Mouse (Mus musculus) skeletal muscle tissue, adult 2 months (tissue): Measurements from ENCODE around the gene Esd.

Experiments
- DNase-seq: peaks from one replicate; pipeline ENCODE4 v3.0.0-alpha.2; 2012; ENCODE audit warnings: low read depth, low spot score

Gene Esd

DNA sequence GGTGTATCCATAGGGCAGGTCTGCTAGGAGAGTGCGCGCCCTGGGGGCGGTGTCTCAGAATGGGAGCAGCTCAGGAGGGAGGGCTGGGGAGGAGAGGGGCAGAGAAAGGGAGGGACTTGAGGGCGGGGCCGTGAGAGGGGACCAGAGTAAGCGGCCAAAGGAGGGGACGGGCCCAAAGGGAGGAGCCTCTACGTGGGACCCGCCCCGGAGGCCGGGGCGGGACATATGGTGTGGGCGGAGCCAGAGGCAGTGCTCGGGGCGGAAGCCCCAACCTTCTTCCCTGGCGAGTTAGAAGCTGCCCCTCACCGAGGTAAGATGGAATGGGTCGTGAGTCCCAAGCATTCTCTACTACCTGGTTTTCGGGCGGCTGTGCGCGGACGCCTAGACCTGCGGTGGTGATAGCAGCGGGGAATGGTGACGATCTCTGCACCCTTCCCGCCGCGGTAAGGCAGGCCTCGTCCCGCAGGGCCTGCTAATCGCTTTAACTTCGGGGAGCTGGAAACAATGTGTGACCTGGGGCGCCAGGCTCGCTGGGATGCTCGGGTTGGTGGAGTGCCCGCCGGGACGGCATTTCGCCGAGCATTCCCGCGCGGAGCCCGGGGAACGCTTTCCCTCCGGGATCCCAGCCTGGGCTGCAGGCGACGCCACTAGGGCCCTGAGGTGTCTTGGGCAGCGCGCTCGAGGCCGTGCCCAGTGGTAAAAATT is at the start of gene Esd:
Esd (plus strand) TSS at position 219 of the 705 bp plus-strand sequence.
- DNase-seq, result peak; percentile 88

DNA sequence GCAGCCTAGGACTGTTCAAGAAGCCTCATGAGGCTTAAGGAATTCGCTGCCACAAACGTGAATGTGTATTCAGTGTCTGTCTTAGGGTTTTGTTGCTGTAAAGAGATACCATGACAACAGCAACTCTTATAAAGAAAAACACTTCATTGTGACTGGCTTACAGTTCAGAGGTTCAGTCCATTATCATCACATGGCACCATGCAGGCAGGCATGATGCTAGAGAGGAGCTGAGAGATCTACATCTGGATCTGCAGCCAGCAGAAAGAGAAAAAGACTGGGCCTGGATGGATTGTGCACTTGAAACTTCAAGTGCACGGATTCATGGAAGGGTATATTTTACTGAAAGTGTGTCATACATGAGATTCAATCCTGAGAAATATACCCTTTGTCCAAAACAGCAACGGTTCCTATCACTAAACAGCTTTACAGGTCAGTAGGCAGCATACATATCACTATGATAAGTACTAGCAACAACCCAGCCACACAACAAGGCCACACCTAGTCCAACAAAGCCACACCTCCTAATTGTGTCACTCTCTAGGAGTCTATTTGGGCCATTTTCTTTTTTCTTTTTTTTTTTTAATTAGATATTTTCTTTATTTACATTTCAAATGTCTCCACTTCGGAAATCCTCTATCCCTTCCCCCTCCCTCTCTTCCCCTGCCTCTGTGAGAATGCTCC is 47.7 kb upstream of the Esd start:
- no peak for DNase-seq

DNA sequence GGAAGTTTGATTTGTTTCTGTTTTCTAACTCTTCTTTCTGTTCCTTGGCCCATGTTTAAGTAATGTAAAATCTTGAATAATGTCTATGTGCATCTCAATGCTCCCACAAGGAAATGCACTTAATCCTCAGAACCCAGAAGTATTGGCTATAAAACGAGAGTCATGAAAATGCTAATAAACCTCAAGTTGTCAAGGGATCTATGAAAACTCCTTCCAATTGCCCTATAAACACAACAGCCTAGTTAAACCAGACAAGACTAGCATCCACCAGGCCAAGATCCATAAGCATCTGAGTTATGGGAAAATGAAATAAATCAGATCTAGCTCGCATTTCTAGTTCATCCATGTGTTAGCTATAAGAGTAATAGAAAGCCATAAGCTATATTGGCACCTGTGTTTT is 40.1 kb upstream of the Esd start:
- DNase-seq, result no peak

DNA sequence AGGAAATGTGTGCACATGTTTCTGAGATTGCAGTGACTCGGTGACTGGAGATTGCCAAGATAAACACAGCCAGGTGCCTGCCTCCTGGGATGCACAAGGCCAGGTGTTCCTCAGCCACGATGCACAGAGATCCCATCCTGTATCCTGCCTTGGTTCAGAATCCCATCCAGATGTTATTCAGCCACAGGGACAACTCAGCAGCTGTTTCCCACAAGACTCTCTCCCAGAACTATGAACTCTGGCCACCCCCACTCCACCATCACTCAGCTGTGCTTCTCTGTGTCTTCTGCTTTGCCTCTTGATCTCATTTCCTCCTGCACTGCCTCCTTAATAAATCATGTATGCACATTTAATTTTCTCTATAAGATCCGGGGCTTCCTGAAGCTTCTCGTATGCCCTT is 35.3 kb upstream of the Esd start:
- no peak for DNase-seq

DNA sequence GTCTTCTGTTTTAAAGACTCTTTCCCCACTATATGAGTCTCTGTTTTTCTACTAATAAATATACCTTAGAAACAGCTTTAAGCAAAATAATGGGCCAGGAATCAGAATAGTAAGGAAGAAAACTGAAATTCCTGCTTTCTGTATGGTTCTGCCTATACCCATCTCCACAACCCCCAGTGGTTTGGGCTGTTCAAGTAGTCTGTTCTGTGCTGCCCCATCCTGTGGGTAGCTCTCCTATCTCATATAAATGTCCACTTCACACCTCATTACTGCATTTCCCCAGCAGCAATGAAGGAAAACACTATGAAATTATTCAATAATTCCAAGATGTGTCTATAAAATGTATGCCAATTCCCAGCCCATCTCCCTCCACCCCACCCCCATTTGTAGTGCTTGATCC is 34.7 kb upstream of the Esd start:
- no peak for DNase-seq

DNA sequence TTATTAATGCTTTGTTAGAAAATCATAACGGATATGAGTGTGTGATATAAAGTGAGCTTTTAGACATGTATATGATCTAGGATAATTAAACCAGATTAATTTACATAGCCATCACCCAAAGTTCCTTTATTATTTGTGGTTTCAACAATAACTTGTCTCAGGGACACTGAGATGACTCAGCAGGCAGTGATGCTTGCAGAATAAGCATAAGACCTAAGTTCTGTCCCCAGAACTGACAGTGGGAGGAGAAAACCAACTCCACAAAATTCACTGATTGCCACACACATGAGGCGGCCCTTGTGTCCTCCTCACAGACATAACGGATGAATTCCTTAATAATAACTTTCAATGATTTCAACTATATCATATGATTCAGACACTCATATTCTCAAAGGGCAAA is 32.9 kb upstream of the Esd start:
- no peak for DNase-seq

DNA sequence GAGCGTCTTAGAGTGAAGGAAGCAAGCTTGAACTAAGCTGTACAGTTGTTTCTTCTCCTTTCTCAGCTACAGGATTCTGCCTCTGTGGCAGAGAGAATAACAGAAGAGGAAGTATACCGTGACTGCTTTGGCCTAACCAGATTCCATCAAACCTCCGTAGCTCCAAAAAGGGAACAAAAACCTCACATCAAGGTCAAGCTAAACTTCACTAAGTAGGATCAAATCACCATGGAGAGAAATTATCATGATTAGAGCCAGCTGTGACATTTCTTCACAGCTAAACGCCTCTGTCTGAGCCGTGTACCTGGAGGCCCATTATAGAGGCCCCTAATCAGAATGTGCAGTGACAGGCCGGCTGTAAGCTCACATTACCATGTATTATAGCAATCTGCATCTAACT is 28.2 kb upstream of the Esd start:
- no peak for DNase-seq

DNA sequence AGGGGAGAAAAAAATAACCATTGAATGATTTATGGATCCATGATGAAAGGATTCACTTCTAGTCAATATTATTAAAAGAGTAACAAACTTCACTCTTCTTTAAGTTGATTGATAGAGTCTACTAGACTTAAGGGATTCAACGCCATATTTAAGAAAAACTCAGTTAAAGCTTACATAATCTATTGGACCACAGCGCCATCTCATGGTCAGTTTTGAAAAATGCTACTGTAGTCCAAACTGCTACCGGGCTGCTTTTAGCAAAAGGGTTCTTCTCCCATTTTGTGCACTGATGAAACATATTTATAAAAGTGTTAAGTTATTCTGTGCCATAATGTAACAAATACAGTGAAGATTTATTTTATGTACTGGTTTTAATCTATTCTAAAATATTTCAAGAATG is 23.0 kb upstream of the Esd start:
- peak; percentile 8 for DNase-seq

DNA sequence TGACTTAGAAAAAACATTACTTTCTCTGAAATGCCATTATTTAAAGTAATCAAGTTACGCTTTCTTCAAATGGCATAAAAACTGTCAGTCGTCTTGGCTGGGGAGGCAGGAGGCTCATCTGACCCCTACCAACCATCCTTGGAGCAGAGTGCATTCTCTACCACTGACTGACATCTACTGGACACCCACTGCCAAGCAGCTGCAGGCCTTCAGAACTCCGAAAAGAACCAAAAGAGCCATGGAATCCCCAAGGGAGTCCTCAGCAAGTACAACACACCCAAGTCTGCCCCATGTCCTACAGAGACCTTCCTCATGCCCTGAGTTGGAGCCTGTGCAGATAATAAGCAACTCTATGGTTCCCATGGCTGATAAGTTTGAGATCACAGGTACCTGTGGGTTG is 8.6 kb upstream of the Esd start:
- DNase-seq, result no peak

DNA sequence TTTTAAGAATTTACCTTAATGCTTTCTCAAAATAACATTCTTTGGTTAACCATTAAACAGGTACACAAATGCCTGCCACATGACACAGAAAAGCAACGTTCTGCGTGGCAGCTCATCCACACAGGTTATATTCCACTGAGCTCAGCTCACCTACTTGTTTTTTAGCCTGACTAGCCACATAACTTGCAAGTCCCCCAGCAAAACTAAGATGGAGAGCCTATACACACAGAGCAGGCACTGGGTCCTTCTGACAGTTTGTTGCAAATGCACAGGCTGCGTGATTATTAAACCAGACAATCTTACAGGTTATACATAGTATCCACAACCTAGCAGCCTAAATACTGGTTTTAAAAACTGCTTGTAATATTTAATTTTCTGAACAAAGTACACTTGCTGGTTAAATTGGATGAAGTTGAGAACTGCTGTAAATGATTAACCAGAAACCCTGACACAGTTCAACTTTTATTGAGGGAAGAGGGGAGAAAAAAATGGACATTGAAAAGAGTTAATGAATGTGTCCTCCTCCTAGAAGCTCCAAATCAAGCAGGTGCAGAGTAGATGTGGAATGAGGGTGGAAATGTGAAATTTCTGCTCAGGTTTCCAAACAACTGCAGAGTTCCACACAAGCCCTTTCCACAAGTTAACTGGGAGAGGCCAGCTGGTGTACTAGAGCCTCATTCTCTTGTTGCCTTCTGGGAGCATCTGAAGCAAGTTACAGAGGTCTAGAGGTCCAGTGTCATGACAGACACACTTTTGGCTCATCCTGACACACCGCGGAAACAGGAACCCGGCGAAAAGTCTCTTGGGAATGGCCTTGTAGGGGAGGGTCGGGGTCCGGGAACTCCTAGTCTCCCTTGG is 647 bp upstream of the Esd start:
- no peak for DNase-seq

DNA sequence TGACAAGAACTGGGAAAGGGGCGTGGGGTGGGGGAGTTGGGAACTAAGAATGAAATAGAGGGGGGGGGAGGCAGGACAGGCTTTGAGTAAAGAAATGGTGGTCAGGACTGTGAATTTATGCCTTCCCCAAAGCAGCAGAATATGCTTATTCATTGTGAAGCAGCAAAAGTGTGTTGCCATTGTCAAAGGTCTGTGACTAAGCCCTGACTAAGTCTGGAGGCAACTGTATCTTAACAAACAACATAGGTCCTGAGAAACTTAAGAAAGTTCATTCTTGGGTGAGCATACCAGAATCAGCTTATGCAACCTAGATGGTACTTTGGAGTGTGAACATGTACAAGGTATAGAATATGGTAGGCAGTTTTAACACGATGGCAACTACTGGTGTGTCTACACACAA is 1.3 kb downstream of the Esd start:
- no peak for DNase-seq

DNA sequence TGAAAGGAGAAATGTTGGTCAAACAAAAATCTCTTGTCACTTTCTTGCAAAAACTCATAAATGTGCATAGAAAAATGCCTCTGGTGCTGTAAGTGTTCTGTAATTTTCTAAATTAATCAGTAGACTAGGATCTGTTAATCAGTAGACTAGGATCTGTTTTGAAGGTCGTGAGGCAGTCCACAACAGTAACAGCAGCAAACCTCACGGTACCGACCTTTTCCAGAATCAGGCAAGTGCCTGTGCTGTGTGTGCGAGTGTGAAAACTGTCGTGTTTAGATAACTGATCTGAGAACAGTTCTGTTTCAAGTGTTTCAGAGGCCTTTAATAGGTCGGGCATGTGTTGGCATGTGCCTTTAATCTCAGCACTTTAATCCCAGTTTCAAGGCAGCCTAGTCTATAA is 3.4 kb downstream of the Esd start:
- DNase-seq, result no peak

DNA sequence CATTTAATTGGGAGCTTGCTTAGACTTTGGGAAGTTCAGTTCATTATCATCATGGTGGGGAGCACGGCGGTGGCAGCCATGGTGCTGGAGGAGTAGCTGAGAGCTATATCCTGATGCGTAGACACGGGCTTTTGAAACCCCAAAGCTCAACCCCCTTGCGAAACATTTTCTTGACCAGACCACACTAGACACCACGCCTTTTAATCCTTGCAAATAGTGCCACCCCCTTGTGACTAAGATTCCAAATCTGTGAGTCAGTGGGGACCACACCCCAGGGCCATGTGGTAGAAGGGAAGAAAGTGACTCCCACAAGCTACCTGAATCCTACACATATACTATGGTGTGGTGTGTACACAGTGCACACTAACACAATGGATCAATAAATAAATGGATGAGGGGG is 4.8 kb downstream of the Esd start:
- no peak for DNase-seq

DNA sequence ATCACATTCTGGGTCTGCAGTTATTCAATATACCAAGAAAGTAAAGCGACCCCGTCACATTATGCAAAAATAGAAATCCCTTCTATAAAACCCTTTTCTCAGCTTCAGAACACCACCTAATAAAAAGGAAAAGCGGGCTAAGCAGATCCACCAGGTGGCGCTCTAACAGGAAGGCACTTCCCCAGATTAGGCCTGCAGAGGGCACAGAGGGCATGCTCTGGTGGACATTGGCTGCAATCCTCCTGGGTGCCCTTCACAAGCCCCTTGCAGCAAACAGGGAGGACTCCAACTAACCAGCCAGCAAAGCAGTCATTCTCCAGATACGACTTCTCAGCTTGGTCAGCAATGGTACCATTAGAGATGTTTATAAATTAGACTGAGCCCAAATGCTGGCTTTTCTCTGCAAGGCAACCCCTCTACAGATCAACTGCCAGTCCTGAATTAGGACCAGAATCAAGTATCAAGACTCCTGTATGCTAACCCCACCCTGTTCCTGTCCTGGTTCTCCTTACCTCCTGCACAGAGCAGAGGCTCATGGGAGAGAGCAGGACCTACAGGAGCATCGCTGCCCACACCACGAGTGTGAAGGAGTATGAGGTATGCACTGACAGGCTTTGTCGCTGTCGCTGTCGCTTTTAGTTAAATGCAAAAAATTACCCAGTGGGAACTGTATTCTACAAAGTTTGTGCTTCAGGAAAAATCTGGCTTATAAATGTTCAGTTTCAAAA is 32.3 kb downstream of the Esd start:
- DNase-seq, result peak; percentile 27

DNA sequence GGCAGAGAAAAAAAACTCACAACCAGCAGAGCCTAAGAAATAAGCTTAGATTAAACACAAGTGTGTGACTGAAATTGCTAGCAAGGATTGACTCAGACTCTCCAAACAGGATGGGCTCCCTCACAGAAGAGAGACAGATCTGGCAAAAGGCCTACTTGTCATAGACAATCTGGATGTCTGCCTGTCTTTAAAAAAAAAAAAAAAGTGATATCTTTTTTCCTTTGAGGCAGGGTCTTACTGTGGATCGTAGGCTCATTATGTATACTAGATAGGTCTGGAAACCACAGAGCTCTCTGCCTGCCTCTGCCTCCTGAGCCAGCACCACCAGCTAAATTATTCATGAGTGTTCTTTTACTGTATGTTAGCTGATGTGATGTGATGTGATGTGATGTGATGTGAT is 35.8 kb downstream of the Esd start:
- no peak for DNase-seq

DNA sequence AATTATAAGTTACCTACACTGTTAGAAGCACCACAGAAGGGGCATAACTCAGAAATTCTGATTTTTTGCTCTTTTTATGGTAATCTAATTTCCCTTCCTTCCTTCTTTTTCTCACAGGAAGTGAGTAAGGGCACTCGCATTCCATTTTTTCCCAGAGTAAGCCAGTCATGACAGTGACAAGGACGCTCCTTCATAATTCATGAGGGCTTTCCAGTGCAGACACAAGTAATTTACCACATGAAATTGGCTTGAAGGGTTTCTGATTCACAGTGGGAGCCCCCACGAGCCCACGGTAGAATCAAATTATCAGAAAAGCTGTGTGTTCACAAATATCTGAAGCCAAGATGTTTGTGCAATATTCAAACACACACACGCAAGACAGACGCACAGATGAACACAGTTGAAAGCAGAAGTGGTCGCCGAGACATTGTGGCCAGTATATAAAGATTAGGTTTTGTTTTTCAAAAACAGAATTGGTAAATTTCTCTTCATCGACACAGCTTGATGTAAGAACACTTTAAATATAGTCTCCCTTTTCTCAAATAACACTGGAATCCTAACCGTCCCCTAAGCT is 42.0 kb downstream of the Esd start:
- no peak for DNase-seq

DNA sequence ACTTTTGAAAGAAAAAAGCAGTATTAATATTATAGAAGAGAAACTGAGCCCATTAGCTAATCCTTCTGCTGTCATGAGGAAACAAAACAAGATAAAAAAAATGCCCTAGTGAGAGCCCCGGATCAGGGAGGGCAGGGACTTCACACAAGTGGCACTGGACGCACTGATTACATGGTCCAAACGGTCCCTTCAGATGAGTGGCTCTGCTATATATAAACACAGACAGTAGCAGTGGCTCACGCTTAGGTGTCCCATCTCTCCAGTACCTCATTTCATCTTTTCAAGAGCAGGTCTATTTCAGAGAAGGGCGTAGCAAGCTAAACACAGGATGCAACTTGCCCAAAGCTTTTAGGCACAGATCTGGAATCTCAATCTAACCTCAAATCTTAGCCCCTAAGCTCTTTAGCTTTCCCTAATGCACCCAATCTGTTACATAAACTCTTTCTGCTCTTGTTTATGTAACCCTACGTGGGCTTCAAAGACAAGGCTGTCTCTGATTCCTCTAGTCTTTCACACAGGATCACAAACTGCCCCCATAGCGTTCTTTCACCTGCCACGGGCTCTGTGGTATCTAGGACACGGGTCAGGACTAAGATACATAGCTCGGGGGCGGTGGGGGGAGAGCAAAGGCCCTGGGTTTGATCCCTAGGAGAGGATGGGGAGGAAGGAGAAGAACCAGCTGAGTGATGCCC is 52.3 kb downstream of the Esd start:
- no peak for DNase-seq

DNA sequence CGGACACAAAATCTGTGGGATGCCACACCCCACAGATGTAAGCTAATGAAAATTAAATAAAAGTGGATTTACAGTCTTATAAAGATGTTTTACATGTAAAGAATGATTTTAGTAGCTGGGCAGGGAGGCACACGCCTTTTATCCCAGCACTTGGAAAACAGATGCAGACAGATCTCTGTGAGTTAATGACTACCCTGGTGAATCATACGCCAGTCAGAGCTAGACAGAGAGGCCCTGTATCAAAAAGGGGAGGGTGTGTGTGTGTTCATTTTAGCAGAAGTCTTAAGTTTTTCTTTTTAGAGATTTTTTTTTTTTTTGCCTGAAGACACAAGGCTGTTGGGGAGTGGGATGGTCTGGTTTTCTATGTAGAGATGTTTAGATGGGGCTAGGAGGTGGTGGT is 55.6 kb downstream of the Esd start:
- DNase-seq, result no peak

DNA sequence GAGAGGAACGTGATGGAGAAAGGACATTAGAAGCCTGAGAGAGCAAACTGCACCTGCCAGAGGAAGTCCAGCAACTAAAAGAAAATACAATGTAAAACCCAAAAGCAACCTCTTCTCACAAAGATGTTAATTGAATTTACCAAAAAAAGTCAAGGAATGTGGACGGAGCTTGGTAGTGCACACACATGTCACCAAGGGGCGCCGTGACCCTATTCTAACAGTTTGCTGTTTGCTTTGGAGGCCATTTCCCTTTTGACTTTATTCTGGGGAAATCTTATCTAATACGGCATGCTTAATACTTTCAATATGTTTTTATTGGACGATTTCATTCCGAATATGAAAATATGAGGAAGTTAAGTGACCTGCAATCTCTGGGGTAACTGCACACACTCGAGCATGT is 56.7 kb downstream of the Esd start:
- DNase-seq, result peak; percentile 3

DNA sequence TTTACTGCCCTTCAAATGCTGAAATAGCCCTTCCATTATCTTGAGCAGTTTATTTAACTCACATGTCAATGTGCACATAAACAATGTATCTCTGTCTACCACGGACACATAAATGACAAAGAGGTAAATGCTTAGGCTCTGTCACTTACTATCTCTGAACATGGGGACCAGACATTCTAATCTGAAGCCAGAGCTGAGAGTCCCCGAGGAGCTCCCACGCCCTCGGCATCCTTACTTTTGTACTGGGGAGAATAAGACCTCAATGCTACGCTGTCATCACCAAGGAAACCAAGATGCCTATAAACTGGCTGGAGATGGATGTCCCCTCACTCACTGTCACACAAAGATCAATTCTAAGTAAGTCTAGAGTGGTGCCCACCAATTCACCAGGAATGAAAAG is 58.4 kb downstream of the Esd start:
- no peak for DNase-seq

DNA sequence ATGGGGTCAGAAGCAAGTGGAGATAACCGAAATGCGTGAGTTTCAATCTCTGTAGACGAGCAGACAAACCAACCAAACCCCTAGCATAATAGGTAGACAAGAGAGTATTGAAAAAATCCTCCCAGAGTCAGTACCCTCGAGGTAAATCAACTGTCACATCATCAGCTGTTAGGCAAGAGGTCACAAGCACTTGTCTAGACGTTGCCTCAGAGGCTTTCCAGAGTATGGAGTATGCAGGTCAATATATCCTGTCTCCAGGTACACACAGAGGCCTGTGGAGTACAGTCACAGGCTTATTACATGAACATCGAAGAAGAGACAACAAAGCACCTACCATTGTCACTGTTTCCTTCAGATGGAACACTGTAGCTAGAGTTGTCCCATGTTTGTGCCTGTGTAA is 60.7 kb downstream of the Esd start:
- no peak for DNase-seq
